Mouse (Mus musculus) heart, embryonic 14.5 days (tissue): Measurements from ENCODE around the gene Col18a1. TPM values are rescaled to one million over a fixed set of nuclear protein-coding genes. Genes with fewer than 3 reads are reported as not detected.

Source experiments
- ATAC-seq: fragments of 200-750 bp; cut with Nextera tagmentation; 2 replicates; pipeline ENCODE4 v1.8.0; 2017; ENCODE audit warnings: low read depth, moderate TSS enrichment; ENCODE audit not compliant: insufficient number of reproducible peaks, insufficient read depth, low FRiP score
- H3K27ac ChIP-seq, 2 experiments: fragments of 200-500 bp in 1 of 2; fragments of 300-500 bp in 1 of 2; sonication (generic) in 1 of 2; replicated peaks in 1 of 2; 2 replicates each; pipeline ENCODE4 v1.5.1; 2012 to 2014; ENCODE audit warnings: low read depth in 2 of 2, low read length in 2 of 2, control low read depth in 1 of 2, mild to moderate bottlenecking in 1 of 2, mixed read lengths in 1 of 2; ENCODE audit not compliant: control insufficient read depth in 1 of 2, insufficient read depth in 1 of 2
- H3K27me3 ChIP-seq: fragments of 300-500 bp; sonication (generic); 2 replicates; pipeline ENCODE4 v1.6.1; 2014; ENCODE audit warnings: mild to moderate bottlenecking, low read length, control low read depth; ENCODE audit not compliant: control insufficient read depth, insufficient read depth
- H3K36me3 ChIP-seq: fragments of 300-500 bp; sonication (generic); 2 replicates; pipeline ENCODE4 v1.6.1; 2014; ENCODE audit warnings: mild to moderate bottlenecking, control low read depth, low read length, mixed read lengths; ENCODE audit not compliant: control insufficient read depth, insufficient read depth
- H3K4me1 ChIP-seq, 2 experiments: fragments of 200-500 bp in 1 of 2; fragments of 300-500 bp in 1 of 2; sonication (generic) in 1 of 2; 2 replicates each; pipeline ENCODE4 v1.6.1; 2012 to 2014; ENCODE audit warnings: low read length in 2 of 2, control low read depth in 1 of 2, mixed read lengths in 1 of 2; ENCODE audit not compliant: control insufficient read depth in 2 of 2, insufficient read depth in 2 of 2
- H3K4me2 ChIP-seq: fragments of 300-500 bp; sonication (generic); 2 replicates; pipeline ENCODE4 v1.6.1; 2014; ENCODE audit warnings: mild to moderate bottlenecking, low read length
- H3K4me3 ChIP-seq, 2 experiments: fragments of 200-500 bp in 1 of 2; fragments of 300-500 bp in 1 of 2; sonication (generic) in 1 of 2; 2 replicates each; pipeline ENCODE4 v1.5.1; 2012 to 2014; ENCODE audit warnings: low read length in 2 of 2, mild to moderate bottlenecking in 2 of 2, control low read depth in 1 of 2, low read depth in 1 of 2, moderate library complexity in 1 of 2; ENCODE audit not compliant: control insufficient read depth in 1 of 2, insufficient read depth in 1 of 2
- H3K9ac ChIP-seq: fragments of 300-500 bp; sonication (generic); 2 replicates; pipeline ENCODE4 v1.6.1; 2014; ENCODE audit warnings: mild to moderate bottlenecking, low read length
- H3K9me3 ChIP-seq: fragments of 300-500 bp; sonication (generic); 2 replicates; pipeline ENCODE4 v1.6.1; 2016; ENCODE audit warnings: low read length, control low read depth; ENCODE audit not compliant: control insufficient read depth
- WGBS: fragments of 180-500 bp; shearing (Covaris S2); extraction: QIAGEN DNeasy Blood & Tissue Kit; methylation state at CpG from one replicate; pipeline ENCODE4 v1.1.7; 2014; 5-methylcytosine and 5-hydroxymethylcytosine counted together
- polyA plus RNA-seq: library from polyadenylated mRNA; unstranded; fragments of >200 nt; fragmentation: Nextera tagmentation; extraction: Ambion mirVana; gene quantifications from 2 replicates; pipeline ENCODE4 v1.2.1, GENCODE M21; 2014

Col18a1 gene
- polyA plus RNA-seq, 1 experiment from 2014 or later = 102 TPM

DNA sequence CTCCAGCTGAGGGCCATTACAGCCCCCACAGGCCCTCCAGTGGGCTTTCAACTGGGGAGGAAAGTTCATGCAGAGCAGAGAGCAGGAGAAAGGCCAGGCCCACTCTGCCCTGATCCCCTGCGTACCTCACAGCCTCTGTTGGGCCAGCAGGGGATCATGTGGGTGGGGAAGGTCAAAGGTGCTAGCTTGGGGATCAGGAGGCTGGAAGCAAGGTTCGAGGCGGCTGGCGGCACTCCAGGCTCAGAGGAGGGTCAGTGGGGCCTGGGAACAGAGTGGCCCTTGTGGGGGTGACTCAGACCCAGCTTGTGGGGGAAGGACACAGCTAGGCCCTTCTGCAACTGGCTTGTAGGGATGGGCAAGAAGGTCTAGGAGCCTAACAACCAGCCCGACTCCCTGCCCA, 42.9 kb upstream of the Col18a1 start:
- Histone ChIP-seq H3K4me1 (peaks cover 27 to 33% of the 10 kb centered on the region in 2 experiments), H3K36me3 (no peaks in the 10 kb centered on the region), H3K9me3 (no peaks in the 10 kb centered on the region), H3K9ac (no peak overlapping the region), H3K4me2 (no peak overlapping the region), H3K27ac (0 out of 4 replicates have a peak overlapping the region, but pooled peaks of 1 of the 2 experiments have one; percentile 19), H3K4me3 (no peak overlapping the region), H3K27me3 (no peaks in the 10 kb centered on the region)
- WGBS = 58% methylated on average over 5 of the region's 5 CpGs
- no peak for ATAC-seq

DNA sequence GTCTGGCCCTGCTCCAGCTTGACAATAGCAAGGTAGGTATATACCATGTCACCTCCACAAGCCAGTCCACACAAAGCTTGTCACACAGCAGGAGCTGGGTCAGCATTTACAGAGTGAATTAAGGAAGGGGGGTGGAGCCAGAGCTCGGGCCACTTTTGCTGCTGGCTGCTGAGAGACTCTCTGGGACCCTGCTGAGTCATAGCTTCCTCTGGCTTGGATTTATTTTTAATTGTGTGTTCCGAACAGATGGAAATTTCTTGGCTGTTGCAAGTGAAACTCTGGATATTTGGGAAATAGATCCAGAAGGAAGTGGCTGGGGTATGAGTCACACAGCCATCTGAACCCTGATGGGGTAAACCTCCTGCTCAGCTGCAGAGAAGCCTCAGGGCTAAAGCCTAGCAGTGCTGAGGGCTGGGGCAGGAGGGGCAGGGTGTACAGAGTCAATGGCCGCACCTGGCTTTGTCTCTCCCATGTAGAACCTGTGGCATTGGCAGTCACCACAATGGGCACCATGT, 40.3 kb upstream of the Col18a1 start:
- 22% methylated on average over 3 of the region's 3 CpGs for WGBS
- H3K36me3 ChIP-seq = no peaks in the 10 kb centered on the region
- peak; percentile 61 for ATAC-seq
- H3K27me3 ChIP-seq = no peaks in the 10 kb centered on the region
- peaks cover 20 to 23% of the 10 kb centered on the region in 2 experiments for H3K4me1 ChIP-seq
- no peak overlapping the region for H3K9ac ChIP-seq
- no peak overlapping the region for H3K4me3 ChIP-seq
- H3K27ac ChIP-seq = peak overlapping the region; percentile 71 to 80
- no peak overlapping the region for H3K4me2 ChIP-seq
- no peaks in the 10 kb centered on the region for H3K9me3 ChIP-seq

DNA sequence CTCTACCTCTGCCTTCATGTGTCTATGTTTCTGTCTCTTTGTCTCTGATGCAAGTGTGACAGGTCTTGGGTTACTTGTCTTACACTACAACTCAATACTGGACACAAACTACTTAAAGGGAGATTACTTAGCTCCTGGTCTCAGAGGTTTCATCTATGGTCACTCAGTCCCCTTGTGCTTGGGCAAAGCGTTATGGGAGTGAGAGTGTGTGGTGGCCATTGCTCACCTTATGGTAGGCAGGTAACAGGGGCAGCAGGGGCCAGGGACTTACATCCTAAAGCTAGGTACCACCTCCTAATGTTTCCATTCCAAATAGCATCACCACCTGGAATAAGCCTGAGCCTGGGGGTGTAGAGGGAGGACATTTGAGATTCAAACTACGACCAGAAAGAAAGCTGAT, 39.8 kb upstream of the Col18a1 start:
- H3K27ac ChIP-seq = peak overlapping the region; percentile 10 to 39; a peak in 1 of 4 replicates
- H3K9ac ChIP-seq = no peak overlapping the region
- no peak overlapping the region for H3K4me2 ChIP-seq
- 78% methylated on average over 2 of the region's 2 CpGs for WGBS
- H3K36me3 ChIP-seq = no peaks in the 10 kb centered on the region
- peaks cover 15 to 22% of the 10 kb centered on the region in 2 experiments for H3K4me1 ChIP-seq
- H3K4me3 ChIP-seq = no peak overlapping the region
- no peaks in the 10 kb centered on the region for H3K9me3 ChIP-seq
- H3K27me3 ChIP-seq = no peaks in the 10 kb centered on the region
- no peak for ATAC-seq

DNA sequence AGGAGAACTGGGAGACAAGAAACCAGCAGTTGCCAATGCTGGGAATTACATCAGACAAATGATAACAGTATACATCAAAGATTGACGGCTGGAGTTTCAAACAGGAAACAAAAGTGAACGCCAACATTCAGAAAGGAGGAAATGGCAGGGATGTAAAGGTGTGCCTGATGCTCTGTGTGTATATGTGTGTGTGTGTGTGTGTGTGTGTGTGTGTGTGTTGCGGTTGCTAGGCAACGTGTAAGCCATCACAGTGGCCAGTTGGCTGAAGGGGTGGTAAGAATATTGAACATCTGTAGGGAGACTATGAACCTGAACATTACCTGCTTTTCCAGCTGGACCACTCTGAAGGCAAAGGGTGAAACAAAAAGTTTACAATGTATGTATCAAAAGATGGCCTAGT, 37.6 kb upstream of the Col18a1 start:
- no peaks in the 10 kb centered on the region for H3K9me3 ChIP-seq
- 76% methylated on average over 4 of the region's 4 CpGs for WGBS

DNA sequence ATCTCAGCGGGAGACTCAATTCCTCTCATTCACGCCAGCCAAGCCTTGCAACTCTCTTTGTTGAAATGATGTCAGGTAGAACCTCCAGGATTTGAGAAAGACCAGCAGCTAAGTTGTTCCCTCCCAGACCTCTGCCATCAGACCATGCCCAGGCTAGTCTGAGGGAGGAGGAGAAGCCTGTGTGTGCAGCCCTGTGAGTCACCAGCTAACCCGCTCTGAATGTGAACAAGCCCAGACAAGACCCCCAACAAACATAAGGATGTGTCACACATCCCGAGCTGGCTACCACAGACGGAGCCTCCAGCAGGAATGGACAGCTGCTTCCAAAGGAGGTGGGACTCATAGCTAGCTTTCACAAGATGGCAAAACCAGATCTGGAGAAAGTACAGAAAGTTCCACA, 35.6 kb upstream of the Col18a1 start:
- ATAC-seq = no peak
- H3K36me3 ChIP-seq = no peaks in the 10 kb centered on the region
- H3K4me1 ChIP-seq = peaks cover 7 to 8% of the 10 kb centered on the region in 2 experiments
- WGBS = 61% methylated on average over 5 of the region's 5 CpGs
- H3K27ac ChIP-seq = no peak overlapping the region
- H3K27me3 ChIP-seq = no peaks in the 10 kb centered on the region
- H3K4me2 ChIP-seq = no peak overlapping the region
- H3K9ac ChIP-seq = no peak overlapping the region
- H3K4me3 ChIP-seq = no peak overlapping the region
- H3K9me3 ChIP-seq = no peaks in the 10 kb centered on the region

More for the DNA sequence above, 37.6 kb upstream of the Col18a1 start:
- ATAC-seq = no peak
- Histone ChIP-seq H3K9ac (no peak overlapping the region), H3K4me2 (no peak overlapping the region), H3K4me3 (no peak overlapping the region), H3K27ac (no peak overlapping the region), H3K36me3 (no peaks in the 10 kb centered on the region), H3K4me1 (peaks cover 12 to 15% of the 10 kb centered on the region in 2 experiments), H3K27me3 (no peaks in the 10 kb centered on the region)

DNA sequence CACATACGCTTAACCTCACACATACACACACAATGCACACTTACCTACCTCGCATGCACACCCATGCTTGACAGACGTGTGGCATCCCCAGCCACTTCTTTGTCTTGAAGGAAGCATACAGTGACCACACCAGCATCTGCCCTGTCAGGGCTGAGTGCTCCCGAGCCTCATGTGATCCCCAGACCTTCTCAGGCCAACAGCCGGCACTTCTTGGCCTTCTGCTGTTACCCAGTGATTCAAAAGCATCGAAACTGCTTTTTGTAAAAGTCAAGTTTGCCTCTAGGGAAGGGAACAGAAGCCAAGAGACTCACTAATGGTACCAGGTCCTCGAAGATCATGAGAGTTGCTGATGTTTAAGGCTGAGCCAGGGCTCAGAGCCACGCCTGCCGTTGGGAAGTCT, 33.9 kb upstream of the Col18a1 start:
- Histone ChIP-seq H3K4me3 (no peak overlapping the region), H3K9ac (no peak overlapping the region), H3K36me3 (no peaks in the 10 kb centered on the region), H3K27ac (no peak overlapping the region), H3K4me1 (peaks cover 0 to 5% of the 10 kb centered on the region in 2 experiments; a peak in 2 of 4 replicates), H3K4me2 (no peak overlapping the region), H3K9me3 (peaks cover 3% of the 10 kb centered on the region; the same call in 1 of the 2 replicates), H3K27me3 (no peaks in the 10 kb centered on the region)
- WGBS = 75% methylated on average over 9 of the region's 9 CpGs
- ATAC-seq = no peak

DNA sequence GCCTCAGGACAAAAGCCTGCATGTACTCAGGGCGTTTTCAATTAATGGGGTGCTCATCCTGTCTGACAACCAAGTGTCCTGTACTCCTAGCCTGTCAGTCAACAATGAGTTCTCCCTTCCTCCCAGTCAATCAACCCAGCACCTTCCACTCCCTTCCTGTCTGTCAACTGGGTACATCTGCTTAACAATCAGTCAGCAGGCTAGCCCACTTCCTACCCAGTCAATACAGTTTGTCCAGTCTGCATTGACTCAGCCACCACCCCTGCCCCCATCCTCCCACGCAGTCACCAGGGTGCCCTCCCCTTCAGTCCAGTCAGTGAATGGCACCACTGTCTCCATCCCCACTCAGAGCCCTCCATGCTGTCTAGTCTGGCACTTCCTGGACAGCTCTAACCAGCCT, 32.9 kb upstream of the Col18a1 start:
- H3K27me3 ChIP-seq = no peaks in the 10 kb centered on the region
- H3K9ac ChIP-seq = no peak overlapping the region
- no peak overlapping the region for H3K27ac ChIP-seq
- no peaks in the 10 kb centered on the region for H3K36me3 ChIP-seq
- peaks cover 3% of the 10 kb centered on the region; the same call in 1 of the 2 replicates for H3K9me3 ChIP-seq
- no peak for ATAC-seq
- no peak overlapping the region for H3K4me2 ChIP-seq
- no peak overlapping the region for H3K4me3 ChIP-seq
- WGBS = 67% methylated on average over 2 of the region's 2 CpGs
- peaks cover 0 to 5% of the 10 kb centered on the region in 2 experiments; a peak in 2 of 4 replicates for H3K4me1 ChIP-seq
